Mouse (Mus musculus) kidney, embryonic 15.5 days (tissue): ENCODE measurements around the gene Abcb6. TPM values are rescaled to one million over a fixed set of nuclear protein-coding genes. Genes with fewer than 3 reads are reported as not detected.

ENCODE experiments used
- ATAC-seq: fragments of 200-750 bp; cut with Nextera tagmentation; replicated peaks from 2 replicates; pipeline ENCODE4 v1.8.0; 2017; ENCODE audit warnings: moderate TSS enrichment; ENCODE audit not compliant: low FRiP score
- H3K27ac ChIP-seq: fragments of 300-500 bp; sonication (generic); 2 replicates; pipeline ENCODE4 v1.5.1; 2015; ENCODE audit warnings: mild to moderate bottlenecking, inconsistent platforms
- H3K27me3 ChIP-seq: fragments of 300-500 bp; sonication (generic); 2 replicates; pipeline ENCODE4 v1.6.1; 2015; ENCODE audit warnings: inconsistent platforms
- H3K36me3 ChIP-seq: fragments of 300-500 bp; sonication (generic); 2 replicates; pipeline ENCODE4 v1.6.1; 2015; ENCODE audit warnings: inconsistent platforms
- H3K4me1 ChIP-seq: fragments of 300-500 bp; sonication (generic); 2 replicates; pipeline ENCODE4 v1.6.1; 2015; ENCODE audit warnings: inconsistent platforms
- H3K4me2 ChIP-seq: fragments of 300-500 bp; sonication (generic); 2 replicates; pipeline ENCODE4 v1.6.1; 2015; ENCODE audit warnings: moderate library complexity, mild to moderate bottlenecking, inconsistent platforms
- H3K4me3 ChIP-seq: fragments of 300-500 bp; sonication (generic); replicated peaks from 2 replicates; pipeline ENCODE4 v1.5.1; 2015; ENCODE audit warnings: mild to moderate bottlenecking, inconsistent platforms
- H3K9ac ChIP-seq: fragments of 300-500 bp; sonication (generic); 2 replicates; pipeline ENCODE4 v1.6.1; 2015; ENCODE audit warnings: mild to moderate bottlenecking, inconsistent platforms
- H3K9me3 ChIP-seq: fragments of 300-500 bp; sonication (generic); replicated peaks from 2 replicates; pipeline ENCODE4 v1.6.1; 2016; ENCODE audit warnings: inconsistent platforms
- WGBS: fragments of 180-500 bp; shearing (Covaris S2); methylation state at CpG from one replicate; pipeline ENCODE4 v1.1.7; 2015; ENCODE audit warnings: mixed read lengths; 5-methylcytosine and 5-hydroxymethylcytosine counted together
- microRNA-seq: library from miRNA; unstranded; fragments of <30 nt; microRNA quantifications from one replicate; pipeline ENCODE4, GENCODE M21; 2016
- polyA plus RNA-seq: library from polyadenylated mRNA; unstranded; fragments of >200 nt; fragmentation: Nextera tagmentation; extraction: Ambion mirVana; gene quantifications from 2 replicates; pipeline ENCODE4 v1.2.1, GENCODE M21; 2015

Gene Abcb6
- polyA plus RNA-seq, 1 experiment from 2014 or later, result 36.5 TPM

- Histone ChIP-seq H3K4me2 (no peak overlapping the region), H3K36me3 (peaks cover 47% of the 10 kb centered on the region), H3K4me3 (no peak overlapping the region), H3K27me3 (no peaks in the 10 kb centered on the region), H3K4me1 (peaks cover 14% of the 10 kb centered on the region), H3K27ac (no peak overlapping the region), H3K9ac (no peak overlapping the region), H3K9me3 (no peaks in the 10 kb centered on the region)
- WGBS, result 96% methylated on average over 2 of the region's 2 CpGs
- no peak for ATAC-seq
These were observed 41.7 kb downstream of the Abcb6 start for GRCm38 (mm10) chr1:75138448-75138847.

GRCm38 (mm10) chr1:75136730-75137129 is 43.5 kb downstream of the Abcb6 start:
- WGBS, result 63% methylated on average over 3 of the region's 3 CpGs
- Histone ChIP-seq H3K4me3 (no peak overlapping the region), H3K9ac (no peak overlapping the region), H3K27ac (no peak overlapping the region), H3K4me2 (no peak overlapping the region), H3K9me3 (no peaks in the 10 kb centered on the region), H3K27me3 (no peaks in the 10 kb centered on the region; the same call in 1 of the 2 replicates), H3K4me1 (peaks cover 10% of the 10 kb centered on the region), H3K36me3 (peaks cover 47% of the 10 kb centered on the region)
- 0 out of 2 replicates have a peak, but pooled peaks have one; percentile 6 for ATAC-seq

DNA sequence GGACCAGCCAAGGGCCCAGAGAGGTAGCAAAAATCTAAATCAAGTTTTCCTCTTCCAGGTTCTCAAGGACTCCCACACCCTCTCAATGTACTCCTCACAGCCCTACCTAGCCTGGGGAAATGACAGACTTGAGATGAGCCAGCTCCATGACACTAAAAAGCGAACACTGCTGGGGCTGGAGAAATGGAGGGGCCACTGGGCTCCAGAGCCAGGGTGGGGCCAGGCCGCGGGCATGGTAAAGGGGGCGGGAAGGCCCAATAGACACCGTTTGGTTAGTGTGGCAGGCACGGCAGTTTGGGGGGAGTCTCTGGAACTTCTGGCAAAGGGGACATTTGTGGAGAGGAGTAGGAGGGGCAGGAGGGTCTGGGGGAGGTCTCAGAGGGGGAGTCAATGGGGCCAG is 43.9 kb downstream of the Abcb6 start:
- peaks cover 8% of the 10 kb centered on the region for H3K4me1 ChIP-seq
- peaks cover 47% of the 10 kb centered on the region for H3K36me3 ChIP-seq
- H3K27me3 ChIP-seq, result no peaks in the 10 kb centered on the region; the same call in 1 of the 2 replicates
- no peak overlapping the region for H3K4me3 ChIP-seq
- WGBS, result 84% methylated on average over 6 of the region's 6 CpGs
- no peaks in the 10 kb centered on the region for H3K9me3 ChIP-seq
- no peak for ATAC-seq
- H3K4me2 ChIP-seq, result no peak overlapping the region
- no peak overlapping the region for H3K27ac ChIP-seq
- no peak overlapping the region for H3K9ac ChIP-seq

DNA sequence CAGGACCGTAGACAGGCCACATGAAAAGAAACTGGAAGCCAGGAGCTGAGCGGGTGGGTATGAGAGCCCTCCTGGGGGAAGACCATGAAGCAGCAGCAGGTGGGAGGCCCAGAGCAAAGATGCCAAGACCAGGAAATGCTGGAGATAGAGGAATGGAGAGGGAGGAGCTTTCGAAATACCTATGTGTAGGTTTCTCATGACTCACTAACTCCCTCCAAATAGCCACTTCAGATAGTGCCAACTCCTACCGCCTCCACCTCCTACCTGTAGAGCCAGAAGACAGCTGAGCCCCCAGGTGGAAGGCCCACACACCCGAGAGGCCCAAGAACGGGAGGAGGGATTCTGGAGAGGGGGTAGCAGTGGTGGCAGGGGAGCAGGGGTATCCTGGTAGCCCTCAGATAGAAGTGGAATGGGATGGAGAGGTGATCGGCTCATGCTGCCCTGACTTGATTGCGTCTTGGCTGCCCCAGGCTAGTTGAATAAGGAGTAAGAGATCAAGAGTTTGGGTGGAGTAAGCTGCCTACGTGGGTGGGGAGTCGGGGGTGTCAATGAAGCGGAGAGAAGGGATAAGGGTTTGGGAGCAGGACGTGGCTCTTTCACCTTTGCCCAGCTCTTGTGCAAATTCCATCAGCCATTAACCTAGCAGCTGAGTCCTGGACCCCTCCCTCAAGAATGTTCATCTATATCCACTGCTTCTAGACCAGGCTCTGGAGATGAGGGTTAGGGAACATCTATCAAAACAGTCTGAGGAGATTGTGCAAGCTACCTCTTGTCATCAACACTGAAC is 46.6 kb downstream of the Abcb6 start, which contains the start of gene Slc23a3:
TSS of gene Slc23a3 (minus strand) at position 470 of the 787 bp plus-strand sequence.
- no peak within 1 kb of the TSS for H3K4me3 ChIP-seq
- H3K9ac ChIP-seq, result no peak within 1 kb of the TSS
- H3K36me3 ChIP-seq, result peaks cover 35% of the 10 kb centered on the region
- no peaks in the 10 kb centered on the region; the same call in 1 of the 2 replicates for H3K27me3 ChIP-seq
- no peak within 1 kb of the TSS for H3K27ac ChIP-seq
- no peaks in the 10 kb centered on the region for H3K9me3 ChIP-seq
- WGBS, result 53% methylated on average over 12 of the region's 12 CpGs
- 0 out of 2 replicates have a peak within 1 kb of the TSS, but pooled peaks have one; percentile 7 for H3K4me2 ChIP-seq
- peak; percentile 52 for ATAC-seq
- H3K4me1 ChIP-seq, result no peaks in the 10 kb centered on the region

GRCm38 (mm10) chr1:75128641-75129040 is 51.6 kb downstream of the Abcb6 start:
- 67% methylated on average over 3 of the region's 3 CpGs for WGBS
- H3K4me2 ChIP-seq, result no peak overlapping the region

DNA sequence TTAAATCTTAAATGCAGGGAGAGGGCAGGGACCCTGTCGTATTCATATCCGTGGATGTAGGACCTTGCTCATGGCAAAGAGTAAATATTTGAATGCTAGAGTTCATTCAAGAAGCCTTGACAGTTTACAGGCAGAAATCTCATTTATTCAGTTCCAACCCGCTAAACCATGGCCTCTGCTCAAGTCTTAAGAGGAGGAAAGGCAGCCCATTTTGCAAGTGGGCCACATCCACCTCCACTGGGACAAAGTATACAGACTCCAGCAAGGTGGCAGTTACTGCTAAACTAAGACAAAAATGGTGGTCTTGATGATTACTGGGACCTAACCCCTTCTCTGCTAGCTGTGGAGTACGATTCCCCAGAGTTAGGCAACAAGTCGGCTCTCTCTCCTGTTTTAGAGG is 54.8 kb downstream of the Abcb6 start:
- H3K27me3 ChIP-seq, result no peaks in the 10 kb centered on the region
- H3K4me1 ChIP-seq, result peaks cover 13% of the 10 kb centered on the region
- no peaks in the 10 kb centered on the region for H3K9me3 ChIP-seq
- peak overlapping the region; percentile 99 for H3K27ac ChIP-seq
- WGBS, result 30% methylated on average over 5 of the region's 5 CpGs
- H3K4me3 ChIP-seq, result peak overlapping the region; percentile 58
- ATAC-seq, result peak; percentile 13; the same call in 1 of the 2 replicates
- H3K4me2 ChIP-seq, result peak overlapping the region; percentile 65
- no peaks in the 10 kb centered on the region for H3K36me3 ChIP-seq
- peak overlapping the region; percentile 53 for H3K9ac ChIP-seq

More at GRCm38 (mm10) chr1:75128641-75129040, 51.6 kb downstream of the Abcb6 start:
- Histone ChIP-seq H3K27me3 (no peaks in the 10 kb centered on the region; the same call in 1 of the 2 replicates), H3K9me3 (no peaks in the 10 kb centered on the region), H3K36me3 (no peaks in the 10 kb centered on the region), H3K9ac (no peak overlapping the region), H3K4me1 (peaks cover 13% of the 10 kb centered on the region), H3K27ac (no peak overlapping the region), H3K4me3 (no peak overlapping the region)
- ATAC-seq, result no peak

- Histone ChIP-seq H3K27ac (peak within 1 kb of the TSS; percentile 99), H3K4me1 (peaks cover 13% of the 10 kb centered on the region), H3K36me3 (no peaks in the 10 kb centered on the region), H3K9ac (peak within 1 kb of the TSS; percentile 53), H3K27me3 (no peaks in the 10 kb centered on the region), H3K4me3 (peak within 1 kb of the TSS; percentile 58), H3K9me3 (no peaks in the 10 kb centered on the region), H3K4me2 (peak within 1 kb of the TSS; percentile 65)
- WGBS, result 1% methylated on average over 56 of the region's 56 CpGs
- peak; percentile 98 for ATAC-seq
These were observed 55.6 kb downstream of the Abcb6 start, which contains the start of gene Nhej1 for GRCm38 (mm10) chr1:75124346-75125321. TSS of gene Nhej1 (minus strand) at chr1:75125200.

GRCm38 (mm10) chr1:75122211-75122610 is 58.0 kb downstream of the Abcb6 start:
- no peaks in the 10 kb centered on the region for H3K27me3 ChIP-seq
- H3K9me3 ChIP-seq, result no peaks in the 10 kb centered on the region
- no peak overlapping the region for H3K4me2 ChIP-seq
- H3K4me3 ChIP-seq, result no peak overlapping the region
- H3K4me1 ChIP-seq, result peaks cover 13% of the 10 kb centered on the region
- ATAC-seq, result no peak
- H3K9ac ChIP-seq, result no peak overlapping the region
- WGBS, result 80% methylated on average over 3 of the region's 3 CpGs
- H3K27ac ChIP-seq, result no peak overlapping the region
- no peaks in the 10 kb centered on the region for H3K36me3 ChIP-seq

Small RNA genes lying within 50 kb of the gene (microRNA-seq; reads per million reads assigned to microRNA genes)
- gene Gm27943, result 0.44 reads per million

Other genes with a start within 250 kb of the Abcb6 start
- gene Cfap65, start 244.8 kb downstream of the Abcb6 start, polyA plus RNA-seq, result 0.03 TPM in 1 of 2 replicates, not detected in the other
- gene Ihh, start 228.7 kb downstream of the Abcb6 start, polyA plus RNA-seq, result 2.2 and 2.9 TPM in 2 replicates
- gene Nhej1, start 55.2 kb downstream of the Abcb6 start, polyA plus RNA-seq, result 10.3 and 10.6 TPM in 2 replicates
- 2.5 and 4.3 TPM in 2 replicates for gene Slc23a3, start 46.5 kb downstream of the Abcb6 start, polyA plus RNA-seq
- gene Cnppd1, start 37.7 kb downstream of the Abcb6 start, polyA plus RNA-seq, result 41.0 and 50.9 TPM in 2 replicates
- 53.5 and 53.8 TPM in 2 replicates for gene Retreg2, start 37.6 kb downstream of the Abcb6 start, polyA plus RNA-seq
- gene Zfand2b, start 11.7 kb downstream of the Abcb6 start, polyA plus RNA-seq, result 41.3 and 42.4 TPM in 2 replicates
- gene Ankzf1, start 11.8 kb upstream of the Abcb6 start, polyA plus RNA-seq, result 24.9 and 26.8 TPM in 2 replicates
- gene Atg9a, start 11.8 kb upstream of the Abcb6 start, polyA plus RNA-seq, result 29.3 and 33.3 TPM in 2 replicates
- 44.9 and 45.8 TPM in 2 replicates for gene Glb1l, start 30.4 kb upstream of the Abcb6 start, polyA plus RNA-seq
- gene Stk16, start 30.4 kb upstream of the Abcb6 start, polyA plus RNA-seq, result 142 and 148 TPM in 2 replicates
- 63.8 and 64.3 TPM in 2 replicates for gene Tuba4a, start 39.5 kb upstream of the Abcb6 start, polyA plus RNA-seq
- not detected in 2 replicates for gene A630095N17Rik, start 51.7 kb upstream of the Abcb6 start, polyA plus RNA-seq
- gene Dnajb2, start 56.0 kb upstream of the Abcb6 start, polyA plus RNA-seq, result 33.8 and 38.6 TPM in 2 replicates
- 0.48 and 2.3 TPM in 2 replicates for gene Ptprn, start 84.1 kb upstream of the Abcb6 start, polyA plus RNA-seq
- 1.5 and 10.1 TPM in 2 replicates for gene Resp18, start 98.0 kb upstream of the Abcb6 start, polyA plus RNA-seq
- gene Dnpep, start 137.6 kb upstream of the Abcb6 start, polyA plus RNA-seq, result 136 and 153 TPM in 2 replicates
- 53.5 and 53.9 TPM in 2 replicates for gene Des, start 179.9 kb upstream of the Abcb6 start, polyA plus RNA-seq
- gene Speg, start 194.9 kb upstream of the Abcb6 start, polyA plus RNA-seq, result 45.1 and 53.9 TPM in 2 replicates